Mouse (Mus musculus) megakaryocyte-erythroid progenitor cell, adult 5-6 weeks (primary cell): ENCODE measurements at regions not wholly inside any gene's neighbourhood (a gene's known extent, or its start where the extent isn't known, plus 50 kb on each side); places are given as distances from the start of the nearest gene placed in this dataset.
A peak's percentile ranks its signal among the peaks of the same experiment; 100 is the strongest.

ENCODE experiments used
- ATAC-seq: replicated peaks from 2 replicates; pipeline ENCODE4 v1.8.0; 2016; ENCODE audit warnings: mild to moderate bottlenecking, inconsistent platforms; ENCODE audit not compliant: severe bottlenecking, poor library complexity, low FRiP score, low TSS enrichment

DNA sequence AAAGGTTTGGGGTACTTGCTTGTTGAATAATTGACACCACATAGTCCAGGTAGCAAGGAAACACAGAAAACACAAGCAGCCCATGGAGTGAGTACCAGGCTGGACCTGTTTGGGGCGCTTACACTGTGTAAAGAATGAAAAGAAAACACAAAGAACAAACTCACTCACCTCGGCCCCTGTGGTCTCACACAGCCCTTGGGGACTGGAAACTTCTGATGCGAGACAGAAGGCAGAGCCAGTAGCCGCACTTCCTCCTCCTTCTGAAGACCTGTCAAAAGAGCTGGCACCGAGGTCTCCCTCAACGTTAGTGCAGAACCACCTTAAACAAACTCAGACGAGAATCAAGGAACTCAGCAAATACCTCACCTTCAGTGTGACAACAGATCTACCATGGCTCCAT lies 558.2 kb downstream of the Lmo4 start:
- peak; percentile 61 for ATAC-seq

DNA sequence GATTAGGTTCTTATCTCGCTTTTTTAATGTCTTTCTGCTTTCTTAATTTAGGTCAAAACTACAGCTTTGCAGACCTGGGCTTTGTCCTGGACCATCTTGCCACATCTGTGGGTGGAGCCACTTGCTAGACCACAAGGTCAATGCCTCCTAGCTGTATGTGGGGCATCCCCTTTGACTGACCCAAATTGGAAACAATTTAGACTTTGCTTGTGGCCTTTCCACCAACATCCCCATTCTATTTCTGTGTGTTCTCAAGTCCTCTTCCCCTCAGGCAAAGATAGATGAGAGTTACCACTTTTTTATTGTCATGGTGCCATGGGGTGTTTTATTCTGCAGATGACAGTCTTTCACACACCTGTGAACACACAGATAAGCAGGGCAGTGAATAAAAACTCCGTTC lies 572.0 kb downstream of the Lmo4 start:
- ATAC-seq, result no peak

DNA sequence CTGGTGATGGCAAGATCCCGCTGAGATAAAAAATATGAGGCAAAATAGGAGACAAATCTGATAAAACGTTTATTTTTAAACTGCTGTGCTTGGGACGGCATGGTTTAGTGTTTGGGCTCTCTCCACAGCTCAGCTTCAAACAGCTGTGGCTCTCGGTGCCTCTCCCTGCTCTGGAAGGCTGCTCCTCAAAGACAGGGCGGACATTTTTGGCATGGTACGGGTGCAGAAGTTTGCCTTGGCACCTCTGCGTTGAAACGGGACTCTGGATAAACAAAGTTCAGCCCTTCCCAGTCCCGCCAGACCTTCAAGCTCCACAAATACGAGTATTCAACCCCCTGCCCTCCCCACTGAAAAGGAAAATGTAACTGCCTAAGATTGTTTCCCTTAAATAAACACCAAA lies 573.8 kb downstream of the Lmo4 start:
- no peak for ATAC-seq

DNA sequence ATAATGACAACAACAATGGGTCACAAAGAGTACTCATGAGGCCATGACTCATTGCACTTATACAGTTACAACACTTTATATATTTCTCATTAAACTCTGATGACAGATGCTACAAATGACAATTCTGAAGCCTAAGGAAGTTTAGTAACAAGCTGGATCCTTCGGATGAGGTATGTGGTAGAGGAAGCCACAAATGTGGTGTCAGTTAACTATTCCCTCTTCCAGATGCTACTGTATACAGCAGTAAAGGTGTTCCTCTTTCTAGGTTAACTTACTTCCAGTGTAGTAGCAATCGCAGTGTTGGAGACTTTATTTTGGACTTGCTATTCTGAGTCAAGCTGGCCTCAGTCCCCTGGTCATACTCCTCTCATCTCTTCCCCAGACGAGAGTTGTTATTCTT lies 580.1 kb downstream of the Lmo4 start:
- ATAC-seq, result no peak

DNA sequence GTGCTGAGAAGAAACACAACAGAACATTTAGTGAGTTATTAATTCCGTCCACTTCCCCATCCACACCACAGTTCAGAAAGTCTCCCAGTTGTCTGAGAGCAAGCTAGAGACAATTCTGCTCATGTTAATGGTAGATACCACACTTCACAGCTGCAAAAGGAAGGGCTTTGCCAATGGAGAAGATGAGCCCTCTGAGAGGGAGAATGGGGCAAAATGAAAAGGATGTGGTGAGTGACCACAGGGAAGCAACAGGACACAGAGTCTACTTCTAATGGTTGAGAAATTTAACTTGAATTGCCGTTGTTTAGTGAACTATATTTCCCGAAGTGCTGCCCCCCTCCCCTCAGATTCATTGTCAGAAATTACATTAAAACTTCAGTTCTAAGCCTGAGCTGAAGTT lies 582.7 kb downstream of the Lmo4 start:
- no peak for ATAC-seq

DNA sequence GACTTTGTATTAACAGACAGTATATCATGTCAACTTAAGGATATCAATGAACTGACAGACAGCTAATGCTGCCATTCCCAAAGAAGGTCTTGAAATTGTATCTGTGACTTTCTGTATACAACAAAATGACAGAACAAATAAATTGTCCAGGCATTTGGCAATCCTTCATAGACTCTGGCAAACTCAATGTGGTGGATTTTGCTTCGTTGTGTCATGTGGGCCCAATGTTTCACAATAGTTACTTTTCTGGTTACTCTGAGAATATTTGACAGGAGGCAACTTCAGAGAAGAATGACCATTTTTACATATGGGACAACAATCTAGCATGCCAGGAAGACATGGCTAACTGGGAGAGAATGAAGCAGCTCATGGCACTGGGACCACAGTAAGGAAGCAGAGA lies 585.9 kb downstream of the Lmo4 start:
- no peak for ATAC-seq

DNA sequence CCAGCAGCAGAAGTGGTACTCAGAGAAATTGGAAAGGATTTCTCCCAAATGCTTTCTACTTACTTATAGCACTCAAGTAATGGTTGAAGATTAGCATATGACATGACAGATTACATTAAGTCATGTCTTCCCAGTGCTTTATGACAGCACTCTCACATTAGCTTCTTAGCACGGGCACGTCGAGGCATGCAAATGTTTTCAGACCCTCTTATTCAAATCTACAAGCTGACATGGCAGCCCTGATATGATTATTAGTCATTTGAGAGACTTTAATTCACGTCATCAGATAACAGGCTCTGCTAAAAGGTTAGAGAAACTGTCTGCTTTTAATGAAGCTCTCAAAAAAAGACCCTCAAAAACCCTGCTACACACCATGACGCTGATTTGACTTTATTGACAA lies 590.1 kb downstream of the Lmo4 start:
- no peak for ATAC-seq

DNA sequence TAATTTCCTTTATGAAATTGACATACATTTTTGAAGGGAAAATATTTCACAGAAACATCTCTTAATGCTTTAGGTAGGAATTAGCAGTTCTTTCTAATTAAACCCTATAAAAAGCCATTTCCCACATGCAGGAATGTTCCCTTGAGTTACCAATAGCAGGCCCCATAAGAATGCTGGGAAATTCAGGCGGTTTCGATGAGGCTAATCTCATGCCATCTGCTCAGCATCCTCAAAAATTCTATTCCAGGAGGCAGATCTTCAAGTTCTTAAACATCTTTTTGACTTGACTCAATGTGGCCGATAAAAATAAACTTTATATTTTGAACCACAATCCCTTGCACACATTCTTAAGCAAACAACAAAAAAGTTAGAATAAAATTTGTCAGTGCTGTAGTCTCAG lies 591.0 kb downstream of the Lmo4 start:
- ATAC-seq, result no peak

DNA sequence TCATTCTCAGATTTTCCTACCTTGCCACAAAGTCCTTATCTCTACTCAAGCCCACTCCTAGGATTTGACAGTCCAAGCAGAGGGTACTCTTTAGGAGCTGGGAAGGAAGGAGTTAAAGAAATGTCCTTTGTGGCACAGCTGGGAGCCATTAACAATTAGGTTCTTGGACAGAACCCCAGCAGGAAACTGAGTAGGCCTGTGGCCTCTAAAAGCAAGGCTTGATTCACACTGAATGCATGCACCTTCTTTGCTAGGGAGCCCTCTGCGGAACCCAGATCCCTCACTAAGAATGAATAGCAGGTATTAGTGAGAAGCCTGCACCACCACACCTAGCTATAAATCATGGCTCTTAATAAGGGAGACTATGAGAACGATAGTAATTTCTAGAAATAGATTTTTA lies 595.3 kb downstream of the Lmo4 start:
- ATAC-seq, result no peak

DNA sequence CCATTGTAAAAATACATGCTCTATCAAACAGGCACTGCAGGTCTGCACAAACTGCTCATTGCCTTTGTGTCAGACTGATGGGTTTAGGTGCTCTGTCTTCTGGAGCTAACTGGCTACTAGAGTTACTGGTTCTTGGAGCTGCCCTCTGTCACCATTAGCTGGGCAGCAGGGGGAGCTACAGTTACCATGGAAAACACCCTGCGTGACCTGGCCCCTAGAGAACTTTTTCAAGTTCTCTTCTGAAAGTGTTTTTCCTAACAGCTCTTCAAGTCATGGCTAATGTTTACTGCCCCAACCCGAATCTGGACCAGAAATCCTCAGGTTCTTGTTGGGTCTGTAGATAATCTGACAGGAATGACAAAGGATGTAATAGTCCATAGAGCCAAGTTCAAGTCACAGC lies 605.9 kb downstream of the Lmo4 start:
- peak; percentile 63; the same call in 1 of the 2 replicates for ATAC-seq

DNA sequence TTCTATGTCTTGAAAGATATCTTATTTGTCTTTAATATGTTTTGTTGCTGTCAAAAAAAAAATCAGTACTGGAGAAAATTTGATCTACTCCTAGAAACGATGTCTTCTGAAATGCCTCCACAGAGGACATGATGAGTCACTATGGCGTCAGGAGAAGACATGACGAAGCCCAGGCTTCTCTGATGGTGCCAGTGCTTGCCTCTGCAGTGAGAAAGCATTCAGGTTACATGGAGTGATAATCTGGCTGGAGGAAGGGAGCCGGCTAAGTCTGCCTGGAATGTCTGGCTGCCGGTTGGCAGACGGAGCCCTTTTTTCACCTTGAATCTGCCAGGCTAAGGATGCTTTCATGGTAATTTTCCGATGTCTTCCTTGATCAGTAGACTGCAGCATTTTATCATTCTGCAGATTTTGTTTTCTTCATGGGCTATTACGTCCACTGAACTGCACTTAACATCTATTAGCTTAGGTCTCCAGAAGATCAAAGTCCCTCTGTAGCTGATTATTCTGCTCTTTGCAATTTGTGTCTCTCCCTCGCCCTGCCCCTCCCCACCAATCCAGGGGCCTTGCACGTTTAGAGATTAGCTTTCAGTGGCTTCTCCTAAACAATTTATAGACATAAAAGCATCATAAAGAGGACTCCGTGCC lies 607.9 kb downstream of the Lmo4 start:
- no peak for ATAC-seq

DNA sequence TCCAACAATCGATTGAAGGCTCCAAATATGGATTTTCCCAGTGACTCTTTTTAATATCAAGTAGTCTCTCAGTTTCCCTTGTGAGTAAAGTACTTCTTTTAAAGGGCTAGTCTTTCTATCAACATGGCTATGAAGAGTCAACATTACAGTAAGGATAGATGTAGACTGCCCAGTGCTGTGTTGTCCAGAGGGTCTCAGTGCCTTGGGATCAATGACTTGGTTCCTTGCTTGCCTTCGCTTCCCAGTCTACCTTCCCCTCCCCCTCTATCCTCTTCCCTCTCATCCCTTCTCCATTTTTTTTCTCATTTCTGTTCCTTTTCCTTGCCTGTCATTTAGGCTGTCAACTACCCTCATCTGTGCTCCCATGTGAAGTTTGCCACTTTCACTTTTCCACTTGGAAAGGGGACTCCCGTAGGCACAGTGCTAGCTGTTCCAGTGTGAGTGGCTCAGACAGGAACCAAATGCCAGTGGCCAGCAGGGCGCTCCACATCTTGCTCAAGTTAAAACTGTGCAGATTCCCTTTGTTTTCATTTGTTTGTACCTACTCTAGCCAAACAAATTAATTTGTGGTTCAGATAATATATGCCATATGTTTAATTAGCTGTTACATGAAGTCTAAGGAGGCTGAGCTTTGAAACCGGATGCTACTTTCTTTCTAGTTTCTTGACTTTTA lies 608.9 kb downstream of the Lmo4 start:
- no peak for ATAC-seq

DNA sequence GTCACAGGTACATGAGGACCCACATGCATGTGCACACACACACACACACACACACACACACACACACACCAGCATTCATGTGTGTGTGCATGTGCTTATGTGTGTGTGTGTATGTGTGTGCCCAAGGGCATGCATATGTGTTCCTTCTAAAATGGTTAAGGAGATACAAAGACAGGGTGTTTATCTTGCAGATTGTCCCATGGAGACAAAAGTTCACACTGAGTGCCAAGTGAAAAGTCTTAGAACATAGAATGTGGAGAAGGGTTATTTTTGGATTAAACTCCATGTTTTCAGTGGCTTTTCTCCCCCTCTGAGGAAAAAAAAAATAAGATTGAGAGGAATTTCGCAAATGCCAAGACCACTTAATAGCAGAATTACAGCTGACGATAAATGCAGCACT lies 609.9 kb downstream of the Lmo4 start:
- ATAC-seq, result no peak

DNA sequence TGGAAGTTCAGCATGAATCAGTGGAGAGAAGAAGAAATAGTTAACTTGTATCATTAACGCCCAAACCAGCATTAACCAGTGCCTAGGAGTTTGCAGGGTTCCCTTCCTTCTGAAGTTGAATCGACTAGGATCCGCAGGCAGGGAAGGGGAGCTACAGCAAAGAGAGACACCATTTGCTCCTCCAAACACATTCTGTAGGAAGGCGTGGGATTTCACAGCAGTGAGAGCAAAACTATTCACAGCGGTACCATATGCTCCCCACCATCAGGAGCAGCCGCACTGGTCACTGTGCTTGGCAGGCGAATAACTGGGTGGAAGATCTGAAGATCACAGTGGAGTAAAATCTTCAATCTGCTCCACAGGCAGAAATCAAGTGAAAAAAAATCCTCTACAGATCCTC lies 610.3 kb downstream of the Lmo4 start:
- no peak for ATAC-seq

DNA sequence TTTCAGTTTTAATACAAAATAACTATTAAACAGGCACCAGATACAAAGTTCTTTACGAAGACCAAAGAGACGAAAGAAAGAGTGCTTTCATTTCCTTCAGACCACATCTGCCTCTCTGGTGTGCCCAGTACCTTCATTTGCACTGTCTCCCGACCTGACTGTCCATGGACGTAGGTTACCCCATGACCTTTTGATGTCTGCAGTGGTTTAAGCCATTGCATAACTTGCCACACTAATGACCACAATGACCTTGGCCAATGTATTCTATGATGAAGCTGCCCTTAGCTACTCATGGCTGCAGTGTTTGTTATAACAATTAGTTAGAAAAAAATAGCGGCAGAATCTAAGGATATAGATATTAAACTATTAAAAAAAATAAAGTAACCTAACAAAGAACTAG lies 618.4 kb downstream of the Lmo4 start:
- no peak for ATAC-seq

DNA sequence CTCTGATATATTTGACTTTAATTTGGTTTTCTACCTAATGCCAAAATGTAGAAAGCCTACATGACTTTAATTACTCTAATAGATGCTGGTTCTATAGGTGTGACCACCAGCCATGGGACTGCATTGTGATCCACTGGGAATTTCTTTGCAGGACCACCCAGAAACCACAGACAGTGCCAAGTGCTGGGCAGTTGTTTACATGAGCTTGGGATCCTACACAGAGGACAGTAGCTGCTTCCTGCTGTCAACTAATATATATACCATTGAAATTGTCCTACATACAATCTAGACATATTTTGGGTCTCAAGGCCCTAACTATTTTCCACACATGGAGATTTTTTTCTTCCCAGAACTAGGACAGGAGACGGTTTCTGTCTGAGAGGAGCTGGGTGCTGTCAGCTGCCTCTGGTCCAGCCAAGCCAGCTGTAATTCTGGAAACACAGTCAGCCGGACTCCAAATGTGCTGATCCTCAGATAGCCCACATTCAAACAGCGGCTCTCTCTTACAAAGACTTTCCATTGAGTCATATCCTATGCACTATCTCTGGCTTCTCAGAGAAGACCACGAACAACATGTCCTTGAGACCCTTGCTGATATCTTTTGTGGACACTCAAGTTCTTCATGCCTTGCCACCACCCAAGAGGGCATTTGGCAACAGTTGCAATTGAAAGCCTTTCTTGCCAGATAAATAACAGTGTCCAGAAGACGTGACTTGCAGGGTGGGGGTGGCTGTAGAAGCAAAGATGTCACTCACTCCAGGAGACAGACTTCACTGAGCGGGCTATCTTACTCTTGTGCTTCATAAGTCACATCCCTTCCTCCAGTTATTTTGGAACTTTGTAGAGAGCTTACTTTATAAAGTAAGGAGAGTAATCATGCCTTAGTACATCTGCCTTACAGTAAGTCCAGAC lies 620.1 kb downstream of the Lmo4 start:
- peak; percentile 75 for ATAC-seq

DNA sequence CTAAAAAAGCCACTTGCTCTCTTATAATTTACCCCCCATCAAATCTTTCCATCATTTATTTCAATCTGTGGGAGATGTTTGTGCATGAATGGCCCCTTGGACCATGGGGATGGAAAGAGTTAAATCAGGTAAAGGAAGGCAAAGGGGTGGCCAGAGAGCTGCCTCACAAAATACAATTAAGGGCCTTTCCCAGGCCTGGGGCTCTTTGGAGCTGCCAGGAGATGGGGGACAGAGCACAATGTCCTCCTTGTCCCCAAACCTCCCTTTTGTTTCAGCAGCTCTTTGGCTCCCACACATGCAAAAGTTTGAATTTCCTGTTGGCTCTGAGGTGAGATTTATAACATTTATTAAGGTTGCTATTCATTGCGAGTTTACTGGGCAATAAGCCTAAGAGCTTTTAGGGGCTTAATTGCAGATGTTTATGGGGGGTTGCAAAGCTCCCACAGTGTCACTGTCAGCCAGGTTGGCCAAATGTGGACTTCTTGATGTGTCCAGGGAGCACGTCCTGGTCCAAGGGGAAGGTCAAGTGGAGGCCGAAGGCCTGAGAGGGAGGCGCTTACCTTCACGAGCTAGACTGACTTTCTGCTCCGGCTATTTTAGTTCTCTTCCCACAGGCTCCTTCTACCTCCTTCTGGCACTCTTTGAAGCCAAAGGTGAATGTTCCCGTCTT lies 628.5 kb downstream of the Lmo4 start:
- ATAC-seq, result no peak

DNA sequence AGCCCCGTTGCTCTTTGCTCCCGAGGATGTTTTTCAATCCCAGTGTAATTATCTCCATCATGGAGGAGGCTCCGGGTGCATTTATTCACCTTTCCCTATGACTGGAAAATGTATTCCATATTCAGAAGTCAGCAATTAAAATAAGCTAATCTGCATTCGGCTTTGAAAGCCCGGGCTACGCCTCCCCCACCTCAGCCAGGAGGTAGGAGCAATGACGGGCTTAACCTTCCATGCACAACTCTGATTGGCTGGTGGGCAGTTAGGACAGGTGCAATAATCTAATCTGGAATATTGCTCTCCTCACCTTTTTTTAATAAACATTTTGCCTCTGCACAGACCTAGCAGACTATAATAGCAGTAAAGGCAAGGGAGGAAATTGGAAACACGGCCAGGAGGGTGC lies 629.3 kb downstream of the Lmo4 start:
- no peak for ATAC-seq

DNA sequence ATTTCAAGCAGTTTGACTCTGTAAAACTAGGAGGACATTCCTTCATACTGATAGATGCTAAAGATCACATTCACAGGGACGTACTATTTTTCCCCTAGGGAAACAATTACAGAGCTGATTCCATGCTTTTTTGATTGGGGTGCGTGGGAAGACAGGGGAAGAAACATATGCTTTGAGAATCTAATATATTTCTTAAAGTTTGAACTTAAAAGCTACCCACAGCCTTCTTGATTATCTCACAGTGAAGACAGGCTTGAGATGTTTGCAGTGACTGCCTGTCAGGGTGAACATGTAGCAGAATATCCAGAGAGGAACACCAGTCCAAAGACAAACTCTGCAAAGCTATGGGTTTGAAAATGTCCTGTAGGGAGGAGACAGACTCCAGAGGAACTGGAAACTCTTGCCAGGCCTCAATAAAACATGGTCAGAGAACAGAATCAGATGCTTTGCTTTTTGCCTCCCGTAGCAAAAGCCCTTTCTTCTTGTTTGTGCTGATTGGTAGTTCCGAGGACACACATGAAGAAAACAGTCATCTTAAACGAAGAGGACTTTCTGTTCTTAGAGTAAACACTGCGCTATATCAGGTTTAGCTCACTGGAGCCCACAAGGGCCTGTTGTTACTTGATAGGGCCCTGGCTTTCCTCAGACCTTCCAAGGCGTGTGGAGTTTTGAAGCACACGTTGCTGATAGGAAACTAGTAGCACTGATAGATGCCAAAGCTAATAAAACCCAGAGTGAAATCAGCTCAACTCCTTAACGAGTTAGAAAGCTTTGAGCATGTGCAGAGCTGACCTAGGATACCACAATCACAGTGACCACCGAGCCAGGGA lies 630.8 kb downstream of the Lmo4 start:
- peak; percentile 44 for ATAC-seq
